Mouse (Mus musculus) liver, adult (tissue): Measurements from ENCODE around the gene Gm20388.

Experiments
- GATA4 ChIP-seq: IDR thresholded peaks from 2 replicates; pipeline ENCODE4 v1.6.1; 2014; ENCODE audit warnings: mild to moderate bottlenecking, low read length; ENCODE audit not compliant: insufficient replicate concordance

Gene Gm20388

DNA sequence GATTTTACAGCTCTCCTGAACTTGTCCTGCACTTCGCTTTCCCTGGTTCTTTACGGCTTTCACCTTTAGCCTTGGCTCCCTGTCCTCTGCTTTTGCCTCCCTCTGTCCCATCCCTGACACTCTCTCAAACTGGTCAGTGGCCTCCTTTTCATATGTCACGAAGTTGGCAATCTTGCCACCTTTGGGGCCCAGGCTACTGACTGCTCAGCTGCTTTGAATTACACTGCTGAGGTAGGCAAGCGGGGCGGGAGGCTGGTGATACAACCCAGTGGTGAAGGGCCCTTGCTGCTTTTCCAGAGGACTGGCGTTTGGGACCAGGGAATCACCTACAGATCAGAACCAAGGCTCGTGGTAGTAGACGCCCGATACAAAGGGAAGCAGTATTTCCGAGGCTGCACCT is 3465.1 kb downstream of the Gm20388 start:
- no peak for TF ChIP-seq GATA4

DNA sequence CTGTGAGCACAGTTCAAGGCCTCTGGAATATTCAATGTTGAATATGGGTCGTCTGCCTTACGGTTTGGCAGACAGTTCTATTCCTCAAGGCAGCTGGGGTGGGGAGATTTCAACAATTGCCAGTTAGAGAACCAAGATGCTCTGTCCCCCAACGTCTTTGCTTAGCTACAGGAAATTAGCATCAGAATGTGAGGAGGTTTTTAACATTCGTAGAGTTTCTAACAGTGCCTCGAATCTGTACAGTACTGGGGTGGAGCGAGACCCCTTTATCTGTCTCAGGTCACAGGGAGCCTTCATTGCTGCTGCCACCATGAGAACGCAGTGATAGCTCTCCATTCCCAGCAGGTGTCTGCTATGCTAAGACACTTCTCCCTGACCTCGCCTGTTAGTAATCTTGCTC is 3465.5 kb downstream of the Gm20388 start:
- TF ChIP-seq GATA4: no peak

DNA sequence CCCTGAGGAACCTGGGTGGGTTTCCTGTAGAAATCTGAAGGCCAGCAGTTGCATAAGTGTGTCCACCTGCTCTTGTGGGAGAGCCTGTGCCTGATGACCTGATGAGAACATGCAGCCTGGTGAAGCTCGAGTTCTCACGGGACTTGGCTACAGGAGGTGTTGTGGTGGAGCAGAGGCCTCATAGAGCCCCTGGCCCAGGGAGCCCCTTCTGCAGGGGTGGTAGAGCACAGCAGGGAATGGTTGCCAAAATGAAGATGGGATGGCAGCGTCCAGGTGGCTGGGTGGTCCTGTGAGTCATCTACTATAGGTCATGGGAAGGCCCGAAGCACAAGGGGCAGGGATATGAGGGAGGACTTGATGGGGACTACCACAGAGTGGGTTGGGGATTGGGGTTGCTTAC is 3471.1 kb downstream of the Gm20388 start:
- TF ChIP-seq GATA4: no peak

DNA sequence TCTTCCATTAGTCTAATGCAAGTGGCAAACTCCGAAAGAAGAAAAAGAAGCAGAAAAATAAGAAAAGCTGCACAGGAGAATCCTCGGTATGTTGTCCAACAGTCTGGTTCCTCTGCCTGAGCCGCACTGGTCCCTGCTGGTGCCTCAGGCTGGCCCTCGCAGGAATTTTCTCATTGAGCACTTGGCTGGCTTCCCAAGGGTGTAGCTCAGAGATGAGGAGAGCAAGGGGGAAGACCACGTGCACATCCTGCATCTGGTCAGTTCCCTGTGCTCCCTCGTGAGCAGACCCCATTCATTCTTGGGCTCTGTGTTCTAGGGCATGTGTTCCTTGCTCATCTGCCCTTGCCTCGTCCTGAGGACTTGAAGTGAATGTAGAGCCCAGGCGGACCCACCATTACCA is 3471.9 kb downstream of the Gm20388 start:
- TF ChIP-seq GATA4: no peak

DNA sequence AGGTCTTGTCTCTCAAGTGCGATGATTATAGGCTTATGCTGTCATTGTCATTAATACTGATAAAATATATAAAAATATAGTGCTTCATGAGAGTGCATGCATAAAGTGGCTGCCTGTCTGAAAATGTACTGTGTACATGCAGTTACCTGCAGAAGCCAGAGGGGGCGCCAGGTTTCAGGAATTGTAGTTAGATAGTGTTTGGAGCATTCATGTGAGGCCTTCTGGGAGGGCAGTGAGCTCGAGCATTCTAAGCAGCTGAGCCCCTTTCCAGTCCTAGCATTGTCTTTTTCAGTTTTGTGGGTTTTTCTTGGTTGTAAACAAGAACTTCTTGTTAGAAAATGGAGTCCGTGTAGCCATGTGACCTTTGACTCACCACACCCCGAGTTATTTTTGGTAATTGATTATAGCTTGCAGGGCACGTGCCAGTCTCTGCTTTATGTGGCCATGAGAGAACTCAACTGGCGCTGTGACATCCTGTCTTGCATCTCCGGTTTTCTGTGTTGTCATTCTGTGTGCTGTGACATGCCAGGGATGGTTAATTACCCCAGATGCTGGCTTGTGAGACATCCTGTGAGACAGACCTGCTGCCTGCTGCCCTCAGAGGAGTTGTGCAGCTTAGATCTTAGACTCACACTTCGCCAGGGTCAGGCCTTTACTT is 3474.4 kb downstream of the Gm20388 start:
- no peak for TF ChIP-seq GATA4

DNA sequence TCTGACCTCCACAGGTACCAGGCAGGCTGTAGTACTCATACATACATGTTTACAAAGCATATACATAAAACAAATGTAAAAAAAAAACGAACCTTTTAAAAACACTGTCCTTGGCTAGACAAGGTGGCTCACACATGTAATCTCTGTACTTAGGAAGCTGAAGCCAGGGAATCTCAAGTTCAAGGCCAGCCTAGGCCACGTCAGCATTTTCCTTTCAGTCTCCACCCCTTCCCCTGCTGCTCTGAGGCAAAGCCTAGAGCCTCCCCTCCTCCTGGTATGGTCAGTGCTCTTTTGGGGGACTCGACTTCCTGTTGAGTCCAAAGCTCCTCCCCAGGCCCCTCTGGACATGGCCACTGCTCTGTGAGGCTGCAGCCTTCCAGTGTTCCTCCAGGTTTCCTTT is 3476.4 kb downstream of the Gm20388 start:
- no peak for TF ChIP-seq GATA4

DNA sequence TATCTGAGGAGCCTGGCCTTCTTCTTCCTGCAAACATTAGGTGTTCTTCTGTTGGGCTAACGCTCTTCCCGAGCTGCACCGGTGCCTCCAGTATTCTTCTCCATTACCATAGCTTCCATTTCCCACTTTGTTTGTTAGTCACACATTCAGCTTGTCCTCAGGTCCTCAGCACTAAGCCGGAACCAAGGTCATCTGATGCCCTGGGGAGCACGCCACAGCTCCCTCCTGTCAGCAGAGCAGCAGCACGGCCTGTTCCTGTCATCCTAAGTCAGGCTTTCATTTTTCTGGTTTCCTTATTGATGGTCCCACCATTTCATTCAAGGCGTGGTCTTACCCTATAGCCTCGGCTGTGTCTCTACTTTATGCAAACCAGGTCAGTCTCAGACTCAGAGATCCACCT is 3477.2 kb downstream of the Gm20388 start:
- TF ChIP-seq GATA4: no peak

DNA sequence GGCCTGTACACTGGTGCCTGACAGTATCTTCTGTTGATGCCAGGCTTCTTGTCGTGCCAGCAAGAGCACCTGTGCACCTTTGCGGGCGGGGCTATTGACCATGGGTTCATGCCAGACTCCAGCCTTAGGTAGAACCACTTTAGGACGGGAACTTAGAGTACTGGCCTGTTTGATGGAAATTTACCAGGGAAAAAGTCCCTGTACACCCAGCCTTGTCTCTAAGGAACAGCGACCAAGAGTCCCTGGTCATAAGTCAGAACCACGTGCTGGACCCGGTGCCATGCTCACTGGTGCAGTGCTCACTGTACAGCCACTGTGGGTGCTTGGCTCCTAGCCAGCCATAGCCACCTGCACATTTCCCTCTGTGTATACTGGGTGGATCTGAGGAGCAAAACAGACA is 3478.4 kb downstream of the Gm20388 start:
- no peak for TF ChIP-seq GATA4

DNA sequence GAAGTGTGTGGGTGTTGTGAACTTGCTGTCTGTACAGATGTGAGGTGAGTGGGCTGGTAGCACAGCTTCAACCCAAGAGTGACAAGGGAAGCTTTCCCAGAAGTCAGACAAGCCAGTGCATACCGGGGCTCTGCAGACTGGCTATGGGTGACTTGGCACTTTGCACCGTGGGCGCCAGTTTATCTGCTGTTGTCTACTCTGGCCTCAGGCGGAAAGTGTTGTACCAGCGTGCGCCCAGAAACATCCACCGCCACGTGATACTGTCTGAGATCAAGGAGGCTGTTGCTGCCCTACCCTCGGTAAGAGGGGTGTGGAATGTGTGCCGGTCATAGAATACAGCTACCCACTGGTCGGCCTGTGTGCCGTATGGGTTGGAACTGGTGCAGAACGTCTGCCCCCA is 3487.7 kb downstream of the Gm20388 start:
- TF ChIP-seq GATA4: no peak

DNA sequence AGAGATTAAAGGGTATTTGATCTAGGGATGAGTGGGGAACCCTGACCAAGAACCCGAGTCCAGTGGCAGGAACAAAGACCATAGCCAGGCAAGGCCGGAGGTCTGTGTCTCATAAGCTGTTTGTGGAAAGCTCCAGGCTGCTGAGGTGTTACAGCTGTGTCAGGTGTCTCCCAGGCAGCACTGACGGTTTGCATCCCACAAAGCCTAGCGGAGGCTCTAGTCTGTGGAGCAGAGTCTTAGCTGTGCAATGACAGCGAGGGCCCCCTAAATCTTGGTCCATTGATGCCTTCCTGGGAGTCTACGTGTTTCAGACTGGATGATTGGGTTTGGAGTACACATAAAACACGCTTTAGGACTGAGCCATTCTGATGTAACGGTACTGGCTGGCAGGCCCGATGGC is 3491.3 kb downstream of the Gm20388 start:
- no peak for TF ChIP-seq GATA4

DNA sequence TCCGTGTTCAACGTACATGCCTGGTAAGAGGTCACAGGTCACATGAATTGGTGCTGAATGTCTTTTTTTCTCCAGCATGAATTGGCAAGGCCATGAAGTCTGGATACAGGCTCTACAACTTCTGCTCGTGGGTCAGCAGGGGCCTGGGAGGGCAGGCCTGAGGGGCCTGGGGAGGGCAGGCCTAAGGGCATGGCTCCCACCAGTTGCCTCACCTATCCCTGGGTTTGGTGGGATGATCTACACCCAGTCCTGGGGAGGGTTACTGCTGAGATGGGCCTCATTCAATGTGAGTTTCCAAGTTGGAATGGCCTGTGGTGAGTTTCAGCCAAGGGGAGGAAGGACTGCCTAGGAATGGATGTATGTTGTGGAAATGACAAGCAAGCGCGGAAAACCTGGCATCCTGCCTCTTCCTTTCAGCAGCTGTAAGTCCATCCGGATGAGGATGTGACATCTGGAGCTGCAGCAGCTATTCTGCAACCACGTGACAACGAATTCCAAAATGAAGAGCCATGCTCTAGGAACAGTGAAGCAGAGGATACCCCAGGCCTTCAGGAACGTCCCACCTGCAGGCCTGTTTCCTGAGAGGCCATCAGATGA is 3492.2 kb downstream of the Gm20388 start:
- no peak for TF ChIP-seq GATA4

DNA sequence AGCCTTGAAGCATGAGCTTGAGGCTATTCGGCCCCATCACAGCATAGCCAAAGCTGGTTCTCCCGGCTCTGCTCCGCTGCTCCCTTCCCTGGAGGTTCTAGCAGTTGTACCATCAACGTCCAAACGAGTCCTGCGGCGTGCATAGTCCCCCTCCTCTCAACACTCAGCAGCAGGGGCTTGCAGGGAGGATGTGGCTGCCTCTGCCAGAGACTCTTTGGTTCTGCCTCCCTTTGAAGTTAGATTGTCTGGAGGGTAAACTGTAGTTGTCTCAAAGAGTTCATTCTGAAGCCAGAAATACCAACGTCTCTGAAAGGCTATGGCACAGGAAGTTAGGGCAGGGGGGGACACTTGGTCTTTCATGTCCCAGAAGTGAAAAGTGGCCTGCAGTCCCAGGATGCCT is 3493.9 kb downstream of the Gm20388 start:
- TF ChIP-seq GATA4: no peak

DNA sequence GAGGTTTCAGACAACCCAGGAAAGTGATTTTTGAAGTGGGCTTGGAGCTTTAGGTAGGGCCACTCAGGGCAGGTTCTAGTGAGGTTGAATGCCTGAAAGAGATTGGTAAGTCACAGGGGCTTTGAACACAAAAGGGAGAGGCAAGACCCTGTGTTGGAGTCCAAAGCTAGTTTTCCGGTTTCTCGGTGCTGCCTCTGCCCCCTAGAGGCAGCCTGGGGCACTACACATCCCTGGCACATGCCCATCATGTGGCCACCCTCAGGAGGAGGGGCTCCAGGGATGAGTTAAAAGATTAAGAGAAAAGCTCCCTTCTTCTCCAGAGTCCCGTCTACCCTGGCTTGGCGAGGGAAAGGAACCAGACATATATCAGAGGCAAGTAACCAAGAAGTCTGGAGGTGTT is 3496.1 kb downstream of the Gm20388 start, which contains the start of gene Mc1r:
TSS of gene Mc1r (plus strand) at position 322 of the 400 bp plus-strand sequence.
- no peak for TF ChIP-seq GATA4

DNA sequence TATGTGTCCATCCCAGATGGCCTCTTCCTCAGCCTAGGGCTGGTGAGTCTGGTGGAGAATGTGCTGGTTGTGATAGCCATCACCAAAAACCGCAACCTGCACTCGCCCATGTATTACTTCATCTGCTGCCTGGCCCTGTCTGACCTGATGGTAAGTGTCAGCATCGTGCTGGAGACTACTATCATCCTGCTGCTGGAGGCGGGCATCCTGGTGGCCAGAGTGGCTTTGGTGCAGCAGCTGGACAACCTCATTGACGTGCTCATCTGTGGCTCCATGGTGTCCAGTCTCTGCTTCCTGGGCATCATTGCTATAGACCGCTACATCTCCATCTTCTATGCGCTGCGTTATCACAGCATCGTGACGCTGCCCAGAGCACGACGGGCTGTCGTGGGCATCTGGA is 3497.0 kb downstream of the Gm20388 start:
- no peak for TF ChIP-seq GATA4

DNA sequence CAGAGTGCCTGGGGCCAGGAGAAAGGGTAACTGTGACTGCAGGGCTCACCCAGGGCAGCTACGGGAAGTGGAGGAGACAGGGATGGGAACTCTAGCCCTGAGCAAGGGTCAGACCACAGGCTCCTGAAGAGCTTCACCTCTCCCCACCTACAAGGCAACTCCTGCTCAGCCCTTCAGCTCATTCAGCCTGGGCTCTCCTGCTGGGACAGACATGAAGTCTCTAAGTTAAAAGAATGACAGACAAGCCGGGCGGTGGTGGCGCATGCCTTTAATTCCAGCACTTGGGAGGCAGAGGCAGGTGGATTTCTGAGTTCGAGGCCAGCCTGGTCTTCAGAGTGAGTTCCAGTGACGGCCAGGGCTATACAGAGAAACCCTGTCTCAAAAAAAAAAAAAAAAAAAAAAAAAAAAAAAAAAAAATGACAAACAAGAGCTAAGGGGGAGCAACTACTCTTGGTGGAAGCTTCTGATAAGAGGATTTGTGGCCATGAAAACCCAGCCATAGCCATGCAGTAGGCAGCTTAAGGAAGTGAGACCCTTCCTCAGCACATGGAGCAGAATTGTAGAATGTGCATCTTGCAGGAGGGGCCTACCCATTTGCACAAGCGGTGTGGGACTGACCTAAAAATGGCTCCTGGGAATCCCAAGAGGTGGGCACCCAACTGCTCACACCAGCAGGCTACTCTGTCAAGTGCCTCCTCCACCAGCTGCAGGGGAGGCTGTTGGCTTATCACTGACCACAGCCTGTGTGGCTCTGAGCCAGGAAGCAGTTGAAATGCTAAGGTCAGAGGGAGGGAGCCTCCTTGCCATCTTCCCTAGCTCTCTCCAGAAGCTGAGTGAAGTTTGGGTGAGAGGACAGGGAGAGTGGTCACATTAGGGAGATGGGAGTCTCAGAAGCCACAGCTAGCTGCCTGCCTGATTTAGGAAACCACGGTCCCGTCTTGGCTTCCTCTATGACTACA is 3498.2 kb downstream of the Gm20388 start:
- no peak for TF ChIP-seq GATA4

DNA sequence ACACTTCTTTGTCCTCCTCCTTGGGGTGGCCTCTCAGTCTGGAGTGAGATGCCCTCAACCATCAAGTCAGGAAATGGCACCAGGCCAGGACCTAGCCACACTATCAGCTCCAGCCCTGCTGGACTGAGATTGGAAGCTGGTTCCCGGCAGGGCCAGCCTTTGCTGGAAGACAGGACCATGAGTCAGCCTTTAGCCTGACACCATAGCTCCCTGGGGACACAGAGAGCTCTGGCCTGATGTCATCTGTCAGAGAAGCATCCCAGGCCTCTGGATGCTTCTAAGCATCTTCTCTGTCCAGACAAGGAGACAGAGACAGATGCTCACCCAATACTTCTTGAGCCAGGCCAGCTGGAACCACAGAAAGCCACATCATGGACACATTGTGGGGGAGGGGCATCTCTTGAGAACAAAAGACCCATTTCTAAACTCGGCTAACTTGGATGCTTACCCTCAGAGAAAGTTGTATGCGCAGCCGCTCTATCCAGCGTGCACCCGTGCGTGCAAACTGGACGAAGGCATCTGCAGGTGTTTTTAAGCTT is 3499.5 kb downstream of the Gm20388 start:
- peak; percentile 33; the same call in 1 of the 2 replicates for TF ChIP-seq GATA4

DNA sequence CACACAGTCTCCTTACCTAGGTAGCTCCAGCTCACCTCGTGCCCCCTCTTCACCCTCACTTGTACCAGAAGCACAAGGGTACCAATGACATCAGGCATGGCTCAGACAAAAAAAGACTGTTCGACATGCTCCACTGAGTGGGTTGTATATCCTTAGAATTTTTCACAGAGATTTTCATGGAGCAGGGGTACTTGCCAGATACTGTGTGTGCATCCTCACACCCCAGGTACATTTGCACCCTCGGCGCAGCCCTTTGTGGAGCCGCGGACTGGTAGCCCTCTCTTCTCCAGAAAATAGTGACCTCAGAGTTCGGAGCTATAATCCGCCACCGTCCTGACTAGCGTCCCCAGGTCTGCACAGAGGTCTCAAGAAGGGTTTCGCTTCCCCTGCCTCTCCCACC is 3500.1 kb downstream of the Gm20388 start:
- no peak for TF ChIP-seq GATA4
